Mouse (Mus musculus): ENCODE measurements at regions not wholly inside any gene's neighbourhood (a gene's known extent, or its start where the extent isn't known, plus 50 kb on each side); places are given as distances from the start of the nearest gene placed in this dataset.
A peak's percentile ranks its signal among the peaks of the same experiment; 100 is the strongest.
"Not testable (repeated sequence)": the region's sequence is repeated elsewhere in the genome, so short reads cannot be mapped to it uniquely, and the experiment has no call there.

- Histone ChIP-seq H3K4me2 (replicated peaks; ENCODE audit: low read depth, low read length) (no peak overlapping the region), H3K27me3 (ENCODE audit: insufficient read depth, low read length) (no peaks in the 10 kb centered on the region), H3K9me3 (ENCODE audit: low read length) (no peaks in the 10 kb centered on the region), H3K9ac (replicated peaks; ENCODE audit: low read length) (no peak overlapping the region), H3K36me3 (ENCODE audit: insufficient read depth, low read length) (no peaks in the 10 kb centered on the region), H3K27ac (ENCODE audit: low read length) (no peak overlapping the region), H3K4me1 (ENCODE audit: insufficient read depth, low read length) (no peaks in the 10 kb centered on the region), H3K4me3 (ENCODE audit: low read length) (no peak overlapping the region)
- ATAC-seq (ENCODE audit: low FRiP score, low TSS enrichment), result no peak
- WGBS, result 84% methylated on average over 2 of the region's 2 CpGs
Observed at GRCm38 (mm10) chr16:15128996-15129395, 188.3 kb upstream of the Gm21897 start.

- H3K9ac ChIP-seq (replicated peaks; ENCODE audit: low read length), result no peak overlapping the region
- H3K4me3 ChIP-seq (ENCODE audit: low read length), result no peak overlapping the region
- H3K4me1 ChIP-seq (ENCODE audit: insufficient read depth, low read length), result no peaks in the 10 kb centered on the region
- no peak overlapping the region for H3K4me2 ChIP-seq (replicated peaks; ENCODE audit: low read depth, low read length)
- no peak for ATAC-seq (ENCODE audit: low FRiP score, low TSS enrichment)
- WGBS, result 81% methylated on average over 2 of the region's 2 CpGs
- no peaks in the 10 kb centered on the region for H3K9me3 ChIP-seq (ENCODE audit: low read length)
- no peaks in the 10 kb centered on the region for H3K27me3 ChIP-seq (ENCODE audit: insufficient read depth, low read length)
- H3K27ac ChIP-seq (ENCODE audit: low read length), result no peak overlapping the region
- H3K36me3 ChIP-seq (ENCODE audit: insufficient read depth, low read length), result no peaks in the 10 kb centered on the region
Observed at GRCm38 (mm10) chr16:15129806-15130205, 187.5 kb upstream of the Gm21897 start.

GRCm38 (mm10) chr16:15157852-15158251 is 159.4 kb upstream of the Gm21897 start:
- no peaks in the 10 kb centered on the region for H3K9me3 ChIP-seq (ENCODE audit: low read length)
- H3K4me3 ChIP-seq (ENCODE audit: low read length), result no peak overlapping the region
- no peak for ATAC-seq (ENCODE audit: low FRiP score, low TSS enrichment)
- H3K4me2 ChIP-seq (replicated peaks; ENCODE audit: low read depth, low read length), result no peak overlapping the region
- H3K36me3 ChIP-seq (ENCODE audit: insufficient read depth, low read length), result no peaks in the 10 kb centered on the region
- no peaks in the 10 kb centered on the region for H3K27me3 ChIP-seq (ENCODE audit: insufficient read depth, low read length)
- H3K4me1 ChIP-seq (ENCODE audit: insufficient read depth, low read length), result no peaks in the 10 kb centered on the region
- 80% methylated on average over 2 of the region's 2 CpGs for WGBS
- no peak overlapping the region for H3K27ac ChIP-seq (ENCODE audit: low read length)
- no peak overlapping the region for H3K9ac ChIP-seq (replicated peaks; ENCODE audit: low read length)

- no peaks in the 10 kb centered on the region for H3K27me3 ChIP-seq (ENCODE audit: insufficient read depth, low read length)
- H3K27ac ChIP-seq (ENCODE audit: low read length), result no peak overlapping the region
- 86% methylated on average over 3 of the region's 3 CpGs for WGBS
- H3K4me2 ChIP-seq (replicated peaks; ENCODE audit: low read depth, low read length), result no peak overlapping the region
- H3K9ac ChIP-seq (replicated peaks; ENCODE audit: low read length), result no peak overlapping the region
- H3K4me1 ChIP-seq (ENCODE audit: insufficient read depth, low read length), result no peaks in the 10 kb centered on the region
- no peak overlapping the region for H3K4me3 ChIP-seq (ENCODE audit: low read length)
- H3K36me3 ChIP-seq (ENCODE audit: insufficient read depth, low read length), result no peaks in the 10 kb centered on the region
- H3K9me3 ChIP-seq (ENCODE audit: low read length), result peaks cover 15% of the 10 kb centered on the region
- no peak for ATAC-seq (ENCODE audit: low FRiP score, low TSS enrichment)
Observed at GRCm38 (mm10) chr16:15175516-15175915, 141.7 kb upstream of the Gm21897 start.

- WGBS, result 83% methylated on average over 1 of the region's 1 CpGs
Observed at GRCm38 (mm10) chr16:15185714-15186113, 131.5 kb upstream of the Gm21897 start.

DNA sequence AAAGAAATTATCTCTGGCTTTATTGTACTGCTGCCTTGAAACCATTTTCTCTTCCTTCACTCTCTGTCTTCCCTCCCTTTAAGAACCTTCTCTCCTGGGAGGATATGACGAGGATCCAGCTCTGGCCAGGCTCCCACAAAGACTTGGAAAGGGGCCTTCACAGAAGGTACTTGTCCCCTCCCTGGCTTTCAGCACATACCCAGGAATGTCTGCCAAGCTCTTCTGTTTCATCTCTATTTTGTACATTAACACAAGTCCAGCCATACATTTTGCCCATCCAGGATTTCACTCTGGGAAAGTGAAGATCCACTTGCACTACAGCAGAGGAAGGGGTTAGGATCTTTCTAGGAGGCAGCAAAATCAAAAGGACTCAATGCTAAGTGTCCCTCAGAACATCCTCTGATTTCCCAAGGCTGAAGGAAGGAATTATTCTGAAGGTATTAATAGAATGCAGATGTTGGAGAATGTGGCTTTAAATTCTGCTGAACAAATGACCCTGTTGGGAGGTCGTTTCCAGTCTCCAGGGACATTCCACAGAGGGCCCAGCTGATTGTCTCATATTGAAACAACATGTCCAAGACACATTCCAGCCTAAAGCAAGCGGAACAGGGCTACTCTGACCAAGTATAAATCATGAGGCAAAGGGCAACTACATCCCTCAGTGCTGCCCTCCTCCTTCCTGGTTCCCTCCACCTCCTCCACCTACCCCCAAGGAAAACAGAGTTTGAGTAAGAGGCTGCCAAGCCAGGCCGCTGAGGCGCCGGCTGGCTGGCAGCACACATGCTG is 122.1 kb upstream of the Gm21897 start:
- WGBS, result 17% methylated on average over 6 of the region's 6 CpGs
- no peaks in the 10 kb centered on the region for H3K36me3 ChIP-seq (ENCODE audit: insufficient read depth, low read length)
- H3K4me2 ChIP-seq (replicated peaks; ENCODE audit: low read depth, low read length), result no peak overlapping the region
- peak; percentile 98 for ATAC-seq (ENCODE audit: low FRiP score, low TSS enrichment)
- H3K9ac ChIP-seq (replicated peaks; ENCODE audit: low read length), result no peak overlapping the region
- H3K4me1 ChIP-seq (ENCODE audit: insufficient read depth, low read length), result peaks cover 22% of the 10 kb centered on the region; the same call in 1 of the 2 replicates
- no peak overlapping the region for H3K4me3 ChIP-seq (ENCODE audit: low read length)
- H3K27ac ChIP-seq (ENCODE audit: low read length), result peak overlapping the region; percentile 76
- H3K27me3 ChIP-seq (ENCODE audit: insufficient read depth, low read length), result no peaks in the 10 kb centered on the region
- H3K9me3 ChIP-seq (ENCODE audit: low read length), result no peaks in the 10 kb centered on the region

More at GRCm38 (mm10) chr16:15185714-15186113, 131.5 kb upstream of the Gm21897 start:
- no peak for ATAC-seq (ENCODE audit: low FRiP score, low TSS enrichment)
- H3K36me3 ChIP-seq (ENCODE audit: insufficient read depth, low read length), result no peaks in the 10 kb centered on the region
- no peaks in the 10 kb centered on the region for H3K27me3 ChIP-seq (ENCODE audit: insufficient read depth, low read length)
- H3K27ac ChIP-seq (ENCODE audit: low read length), result no peak overlapping the region
- H3K9me3 ChIP-seq (ENCODE audit: low read length), result no peaks in the 10 kb centered on the region
- H3K9ac ChIP-seq (replicated peaks; ENCODE audit: low read length), result no peak overlapping the region
- no peaks in the 10 kb centered on the region for H3K4me1 ChIP-seq (ENCODE audit: insufficient read depth, low read length)
- no peak overlapping the region for H3K4me3 ChIP-seq (ENCODE audit: low read length)
- H3K4me2 ChIP-seq (replicated peaks; ENCODE audit: low read depth, low read length), result no peak overlapping the region

DNA sequence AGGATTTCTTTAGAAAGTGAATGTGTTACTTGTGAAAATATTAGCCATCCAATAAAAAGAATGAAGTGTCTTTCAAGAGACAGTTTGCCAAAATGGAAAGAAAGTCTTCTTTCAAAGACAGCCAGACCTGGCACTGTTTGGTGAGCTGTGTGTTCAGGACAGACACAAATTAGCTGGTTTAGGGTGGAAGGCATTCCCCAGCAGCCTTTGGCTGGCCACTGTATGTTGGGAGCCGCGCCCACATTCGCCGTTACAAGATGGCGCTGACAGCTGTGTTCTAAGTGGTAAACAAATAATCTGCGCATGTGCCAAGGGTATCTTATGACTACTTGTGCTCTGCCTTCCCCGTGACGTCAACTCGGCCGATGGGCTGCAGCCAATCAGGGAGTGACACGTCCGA is 121.3 kb upstream of the Gm21897 start:
- H3K27ac ChIP-seq (ENCODE audit: low read length), result peak overlapping the region; percentile 76
- H3K9ac ChIP-seq (replicated peaks; ENCODE audit: low read length); H3K4me2 ChIP-seq (replicated peaks; ENCODE audit: low read depth, low read length); ATAC-seq (ENCODE audit: low FRiP score, low TSS enrichment); H3K36me3 ChIP-seq (ENCODE audit: insufficient read depth, low read length); H3K27me3 ChIP-seq (ENCODE audit: insufficient read depth, low read length); H3K4me3 ChIP-seq (ENCODE audit: low read length); H3K9me3 ChIP-seq (ENCODE audit: low read length): not testable (repeated sequence)
- peaks cover 22% of the 10 kb centered on the region; the same call in 1 of the 2 replicates for H3K4me1 ChIP-seq (ENCODE audit: insufficient read depth, low read length)
- 88% methylated on average over 6 of the region's 12 CpGs for whole genome bisulfite sequencing

DNA sequence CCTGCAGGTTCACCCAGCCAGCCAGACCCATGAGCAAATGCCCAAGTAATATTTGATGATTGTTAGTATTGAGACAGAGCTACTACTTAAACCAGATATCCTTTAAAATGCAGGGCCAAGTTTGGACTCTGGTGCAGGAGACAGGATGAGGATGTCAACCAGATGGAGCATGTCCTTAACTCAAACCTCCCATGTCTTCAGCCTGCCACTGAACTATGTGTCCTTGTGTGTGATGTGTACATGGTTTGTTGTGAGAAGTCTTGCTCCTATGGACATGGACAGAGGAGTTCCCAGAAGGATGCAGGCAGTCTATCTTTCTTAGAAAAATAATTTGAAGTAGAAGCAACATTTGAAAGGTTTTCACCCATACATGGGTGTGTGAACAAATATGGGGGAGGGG is 120.4 kb upstream of the Gm21897 start:
- Histone ChIP-seq H3K27me3 (ENCODE audit: insufficient read depth, low read length) (no peaks in the 10 kb centered on the region), H3K4me1 (ENCODE audit: insufficient read depth, low read length) (peaks cover 22% of the 10 kb centered on the region; the same call in 1 of the 2 replicates), H3K4me2 (replicated peaks; ENCODE audit: low read depth, low read length) (no peak overlapping the region), H3K4me3 (ENCODE audit: low read length) (no peak overlapping the region), H3K9me3 (ENCODE audit: low read length) (no peaks in the 10 kb centered on the region), H3K27ac (ENCODE audit: low read length) (peak overlapping the region; percentile 68; the same call in 1 of the 2 replicates), H3K9ac (replicated peaks; ENCODE audit: low read length) (no peak overlapping the region), H3K36me3 (ENCODE audit: insufficient read depth, low read length) (no peaks in the 10 kb centered on the region)
- no peak for ATAC-seq (ENCODE audit: low FRiP score, low TSS enrichment)

DNA sequence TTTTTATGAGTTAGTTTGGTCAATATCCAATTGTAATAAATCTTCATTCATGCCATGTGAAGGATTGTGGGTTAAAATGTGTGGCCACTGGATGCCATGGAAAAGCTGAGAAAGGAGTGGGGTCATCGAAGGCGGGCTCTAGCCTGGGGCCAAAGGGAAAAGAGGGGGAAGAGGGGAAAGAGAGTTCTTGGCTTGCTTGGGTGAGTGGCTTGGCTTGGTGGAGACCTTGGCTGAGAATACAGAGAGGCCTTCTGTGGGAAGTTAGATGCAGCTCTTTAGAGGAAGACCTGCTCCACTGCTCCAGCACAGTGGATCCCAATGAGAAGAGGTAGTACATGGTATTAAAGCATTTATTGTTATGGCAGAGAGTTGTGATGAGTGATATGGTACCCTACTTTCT is 101.3 kb upstream of the Gm21897 start:
- no peaks in the 10 kb centered on the region for H3K27me3 ChIP-seq (ENCODE audit: insufficient read depth, low read length)
- no peak for ATAC-seq (ENCODE audit: low FRiP score, low TSS enrichment)
- WGBS, result 87% methylated on average over 2 of the region's 2 CpGs

GRCm38 (mm10) chr16:15220961-15221547 is 96.2 kb upstream of the Gm21897 start:
- Histone ChIP-seq H3K4me3 (ENCODE audit: low read length) (no peak overlapping the region), H3K9me3 (ENCODE audit: low read length) (no peaks in the 10 kb centered on the region), H3K27ac (ENCODE audit: low read length) (no peak overlapping the region), H3K9ac (replicated peaks; ENCODE audit: low read length) (no peak overlapping the region), H3K4me1 (ENCODE audit: insufficient read depth, low read length) (no peaks in the 10 kb centered on the region), H3K4me2 (replicated peaks; ENCODE audit: low read depth, low read length) (no peak overlapping the region), H3K27me3 (ENCODE audit: insufficient read depth, low read length) (no peaks in the 10 kb centered on the region), H3K36me3 (ENCODE audit: insufficient read depth, low read length) (no peaks in the 10 kb centered on the region)
- WGBS, result 82% methylated on average over 4 of the region's 4 CpGs
- no peak for ATAC-seq (ENCODE audit: low FRiP score, low TSS enrichment)

More for the DNA sequence above, 101.3 kb upstream of the Gm21897 start:
- Histone ChIP-seq H3K36me3 (ENCODE audit: insufficient read depth, low read length) (no peaks in the 10 kb centered on the region), H3K4me2 (replicated peaks; ENCODE audit: low read depth, low read length) (no peak overlapping the region), H3K9me3 (ENCODE audit: low read length) (no peaks in the 10 kb centered on the region), H3K4me1 (ENCODE audit: insufficient read depth, low read length) (no peaks in the 10 kb centered on the region), H3K9ac (replicated peaks; ENCODE audit: low read length) (no peak overlapping the region), H3K4me3 (ENCODE audit: low read length) (no peak overlapping the region), H3K27ac (ENCODE audit: low read length) (no peak overlapping the region)

All from kidney, embryonic 16.5 days (tissue).